Mouse (Mus musculus): ENCODE measurements at regions not wholly inside any gene's neighbourhood (a gene's known extent, or its start where the extent isn't known, plus 50 kb on each side); places are given as distances from the start of the nearest gene placed in this dataset.

DNA sequence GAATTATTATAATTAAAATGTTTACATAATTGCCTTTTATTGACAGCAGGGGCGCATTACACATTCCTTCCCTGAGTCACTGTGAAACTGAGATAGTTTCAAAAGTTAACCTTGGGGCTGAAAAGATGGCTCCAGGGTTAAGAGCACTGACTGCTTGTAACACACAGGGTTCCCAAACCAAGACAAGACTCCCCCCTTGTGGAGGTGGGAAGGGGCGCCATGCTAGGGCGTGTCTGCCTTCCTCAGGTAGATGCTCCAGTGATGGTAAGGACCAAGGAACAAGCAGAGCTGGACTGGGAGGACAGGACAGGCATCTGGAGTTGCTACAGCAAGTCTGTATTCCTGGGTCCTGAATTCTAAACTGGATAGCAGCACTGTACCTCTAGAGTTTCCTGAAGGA, 351.9 kb downstream of the Tbc1d22a start:
- DNase-seq (ENCODE audit: low spot score): no peak

- DNase-seq (ENCODE audit: low spot score): no peak
These were observed 360.1 kb downstream of the Tbc1d22a start for GRCm38 (mm10) chr15:86574311-86574710.

DNA sequence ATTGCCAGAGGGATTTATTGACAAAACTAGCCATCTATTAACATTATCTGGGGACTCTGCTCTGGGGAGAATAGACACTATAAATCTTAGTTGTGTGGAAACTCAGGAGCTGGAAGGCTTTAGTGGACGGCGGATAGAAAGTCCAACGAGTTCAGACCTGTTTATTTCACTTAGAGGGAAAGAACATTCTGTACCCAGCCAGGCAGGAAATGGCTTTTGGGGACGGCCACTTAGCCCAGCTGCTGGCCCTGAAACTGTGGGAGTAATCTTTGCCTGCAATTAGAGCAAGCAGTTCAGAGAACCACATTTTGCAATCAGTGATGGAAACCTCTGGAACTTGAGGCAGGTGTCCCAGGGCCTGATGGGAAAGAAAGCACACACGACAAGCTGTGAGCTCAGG, 362.4 kb downstream of the Tbc1d22a start:
- DNase-seq (ENCODE audit: low spot score): no peak

DNA sequence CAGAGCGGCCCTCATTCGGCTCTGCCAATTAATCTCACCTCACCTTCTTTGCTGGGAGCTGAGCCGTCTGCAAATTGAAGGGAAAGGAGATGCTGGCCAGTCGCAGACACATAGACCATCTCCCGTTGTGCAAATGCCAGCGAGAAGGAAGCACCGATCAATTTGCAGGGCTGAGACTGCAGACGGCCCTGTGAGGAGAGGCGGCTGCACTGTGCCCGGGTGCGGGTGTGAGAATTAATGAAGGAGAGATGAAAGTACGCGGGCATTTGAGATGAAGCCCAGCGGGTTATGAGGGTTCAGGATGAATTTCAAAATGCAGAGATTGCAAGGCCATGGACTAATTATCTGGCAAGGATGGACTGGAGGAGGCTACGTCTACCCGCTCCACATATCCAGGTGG, 364.4 kb downstream of the Tbc1d22a start:
- no peak for DNase-seq (ENCODE audit: low spot score)

DNA sequence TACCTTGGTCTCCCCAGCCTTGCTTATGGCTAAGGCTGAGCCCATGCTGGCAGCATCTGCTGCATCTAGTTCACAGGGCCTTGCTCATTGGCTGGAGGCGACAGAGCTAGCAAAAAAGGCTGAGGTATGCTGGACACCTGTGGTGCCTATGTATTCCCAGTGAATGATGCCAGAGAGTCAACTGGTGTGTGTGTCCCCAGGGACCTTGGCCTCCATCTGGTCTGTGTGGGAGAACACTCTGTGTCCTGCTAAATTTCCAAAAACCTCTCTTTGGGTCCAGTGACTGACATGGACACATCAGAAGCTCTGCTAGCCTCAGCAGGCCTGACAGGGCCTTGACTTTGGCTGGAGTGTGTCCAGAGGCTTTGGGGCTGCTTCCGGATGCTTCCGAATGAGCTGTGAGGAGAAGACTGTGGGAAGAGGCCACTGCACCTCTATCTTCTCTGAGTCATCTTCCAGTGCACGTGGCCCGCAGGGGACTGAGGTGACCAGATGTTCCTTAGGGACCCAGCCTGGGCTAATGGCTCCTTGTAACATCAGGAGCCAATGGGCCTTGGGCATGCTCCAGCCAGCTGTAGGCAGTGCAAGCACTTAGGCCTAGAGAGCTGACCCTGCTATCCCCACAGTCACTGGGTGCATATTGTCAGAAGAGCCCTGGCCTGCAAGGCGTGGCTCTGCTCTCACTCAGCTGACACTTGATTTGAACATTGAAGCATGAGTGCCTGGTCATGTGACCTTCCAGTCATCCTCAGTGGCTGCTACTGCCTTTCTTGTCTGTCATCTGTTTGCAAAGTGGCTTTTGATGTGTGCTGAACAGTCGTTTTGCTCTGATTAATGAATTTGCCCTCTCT, 368.2 kb downstream of the Tbc1d22a start:
- peak; percentile 51 for DNase-seq (ENCODE audit: low spot score)

DNA sequence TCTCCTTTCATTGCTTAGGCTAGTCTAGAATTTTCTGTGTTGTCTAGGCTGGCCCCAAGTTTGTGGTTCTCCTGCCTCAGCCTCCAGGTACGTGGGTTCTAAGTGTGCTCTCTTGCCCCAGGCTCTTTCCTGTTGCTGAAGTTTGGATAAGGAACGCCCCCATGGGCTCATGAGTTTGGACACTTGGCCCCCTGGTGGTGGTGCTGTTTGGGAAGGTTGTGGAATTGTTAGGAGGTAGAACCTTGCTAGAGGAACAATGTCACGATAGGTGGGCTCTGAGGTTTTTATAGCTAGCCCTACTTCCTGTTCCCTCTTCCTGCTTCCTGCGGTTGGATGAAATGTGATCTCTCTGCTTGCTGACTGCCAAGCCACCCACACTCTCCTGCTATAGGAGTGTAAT, 371.5 kb downstream of the Tbc1d22a start:
- no peak for DNase-seq (ENCODE audit: low spot score)

DNA sequence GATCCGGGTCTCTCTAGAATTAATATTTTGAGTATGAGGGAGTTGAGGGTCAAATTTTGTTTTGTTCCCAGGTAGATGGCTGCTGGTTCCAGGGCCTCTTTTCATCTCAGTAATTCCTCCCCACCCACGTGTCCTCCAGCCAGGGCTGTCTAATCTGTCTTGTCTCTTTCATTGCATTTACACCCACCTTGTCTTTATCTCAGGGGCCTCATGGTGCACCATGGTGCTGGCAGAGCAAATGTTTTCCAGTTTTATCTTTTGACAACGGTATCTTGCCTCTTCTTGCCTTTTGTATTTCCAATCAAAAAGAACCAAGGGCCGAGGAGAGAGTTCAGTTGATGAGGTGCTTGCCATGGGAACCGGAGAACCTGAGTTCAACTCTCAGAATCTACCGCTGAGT, 372.9 kb downstream of the Tbc1d22a start:
- no peak for DNase-seq (ENCODE audit: low spot score)

DNA sequence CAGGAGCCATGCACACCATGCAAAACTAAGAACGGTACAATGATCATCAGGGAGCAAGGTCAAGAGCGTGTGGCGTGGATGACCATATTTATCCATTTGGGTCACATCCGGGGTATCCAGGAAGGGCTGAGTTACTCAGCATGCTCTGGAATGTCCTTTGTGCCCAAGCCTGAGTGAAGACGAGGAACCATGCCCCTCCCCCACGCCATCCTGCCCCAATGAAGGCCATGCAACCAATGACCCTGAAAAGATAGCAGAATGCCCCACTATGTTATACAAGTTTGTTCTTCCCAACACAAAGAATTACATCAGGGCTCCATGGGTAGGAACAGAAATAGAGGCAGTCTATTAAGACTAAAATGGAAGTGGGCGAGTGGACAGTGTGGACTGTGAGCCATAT, 375.8 kb downstream of the Tbc1d22a start:
- DNase-seq (ENCODE audit: low spot score): no peak

DNA sequence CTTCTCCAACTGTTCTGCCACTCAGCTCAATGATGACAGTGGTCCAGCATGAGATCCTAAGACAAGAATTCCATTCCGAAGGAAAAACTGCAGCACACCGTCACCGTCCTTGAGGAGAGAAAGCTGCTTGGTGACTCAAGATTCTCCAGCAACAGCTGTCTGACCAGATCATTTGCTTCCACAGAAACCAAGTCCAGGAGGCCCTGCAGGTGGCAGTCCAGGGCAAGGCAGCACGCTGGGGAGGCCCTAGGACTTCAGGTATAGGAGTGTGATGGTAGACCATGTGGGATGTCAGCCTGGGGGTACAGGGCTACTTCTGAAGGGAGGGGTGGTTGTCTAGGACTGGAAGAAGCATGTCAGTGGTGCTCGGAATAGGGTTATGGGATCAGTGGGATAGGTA, 376.6 kb downstream of the Tbc1d22a start:
- no peak for DNase-seq (ENCODE audit: low spot score)

DNA sequence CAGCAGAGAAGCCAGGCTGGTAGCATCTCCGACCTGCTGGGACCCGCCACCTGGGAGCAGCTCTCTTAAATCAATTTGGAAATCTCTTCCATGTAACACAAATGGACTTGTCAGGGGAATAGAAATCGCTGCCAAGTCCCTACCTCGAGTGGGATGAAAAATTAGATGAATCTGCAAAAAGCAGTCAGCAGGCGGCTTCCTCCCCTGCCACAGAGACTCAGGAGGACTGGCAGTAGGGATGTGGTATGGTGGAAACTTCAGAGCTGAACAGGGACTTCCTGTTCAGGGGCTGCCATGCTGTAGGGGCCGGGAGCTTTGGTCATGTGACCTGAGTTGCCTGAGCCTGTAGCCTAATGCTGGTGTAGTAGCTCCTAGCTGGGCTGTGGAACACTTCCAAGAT, 379.1 kb downstream of the Tbc1d22a start:
- peak; percentile 39 for DNase-seq (ENCODE audit: low spot score)

GRCm38 (mm10) chr15:86606411-86606810, 392.2 kb downstream of the Tbc1d22a start:
- DNase-seq (ENCODE audit: low spot score): no peak

DNA sequence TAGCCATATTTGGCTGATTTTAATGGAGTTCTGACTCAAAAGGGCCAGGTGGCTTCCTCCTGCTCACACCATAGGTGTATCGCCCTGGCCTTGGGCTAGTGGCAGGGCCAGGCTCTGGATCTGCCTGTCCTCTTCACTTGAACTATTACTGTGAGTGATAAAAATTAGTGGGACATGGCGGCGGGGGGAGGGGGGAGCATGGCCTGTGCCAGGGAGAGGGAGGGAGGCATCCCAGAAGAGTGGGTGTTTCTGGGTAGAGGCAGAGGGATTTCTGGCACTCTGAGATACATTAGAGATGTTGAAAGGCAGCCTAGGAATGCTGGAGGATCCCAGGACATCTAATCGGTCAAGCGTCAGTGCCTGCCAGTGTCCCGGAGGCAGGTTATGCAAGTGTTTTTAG, 395.4 kb downstream of the Tbc1d22a start:
- no peak for DNase-seq (ENCODE audit: low spot score)

DNA sequence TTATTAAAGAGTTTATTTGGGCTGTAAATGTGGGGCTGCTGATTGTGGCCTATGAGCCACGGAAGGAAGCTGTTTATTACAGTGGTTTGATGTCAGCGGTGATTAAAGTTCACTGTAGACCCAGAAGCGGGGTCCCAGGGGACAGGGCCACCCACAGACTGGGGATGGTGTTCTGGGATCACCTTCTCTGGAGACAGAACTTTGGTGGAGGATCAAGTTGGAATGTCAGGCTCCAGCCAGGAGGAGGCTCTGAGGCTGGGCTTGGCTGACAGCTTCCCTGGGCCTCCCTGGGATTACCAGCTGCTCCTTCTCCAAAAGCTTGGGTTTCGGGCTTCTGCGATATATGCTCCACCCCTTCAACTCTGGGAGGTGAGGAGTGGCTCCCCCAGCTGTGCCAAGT, 417.1 kb downstream of the Tbc1d22a start:
- no peak for DNase-seq (ENCODE audit: low spot score)

DNA sequence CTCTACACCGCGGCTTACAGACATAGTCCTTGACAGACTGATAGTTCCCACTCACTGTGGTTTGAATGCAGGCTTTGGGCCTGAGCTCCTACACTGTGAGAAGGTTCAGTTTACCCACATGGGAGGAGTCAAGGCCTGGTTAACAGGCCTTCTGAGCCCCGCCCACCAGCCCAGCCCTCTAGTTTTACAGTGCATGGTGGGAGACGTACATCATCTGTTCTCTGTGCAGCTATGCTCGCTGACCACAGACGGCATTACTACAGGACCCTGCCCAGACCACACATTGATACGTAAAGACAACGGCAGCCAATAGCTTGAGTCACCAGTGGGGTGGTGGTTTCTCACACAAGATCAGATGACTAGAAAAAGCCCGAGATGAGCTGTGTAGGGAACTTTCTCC, 431.0 kb downstream of the Tbc1d22a start:
- DNase-seq (ENCODE audit: low spot score): no peak

DNA sequence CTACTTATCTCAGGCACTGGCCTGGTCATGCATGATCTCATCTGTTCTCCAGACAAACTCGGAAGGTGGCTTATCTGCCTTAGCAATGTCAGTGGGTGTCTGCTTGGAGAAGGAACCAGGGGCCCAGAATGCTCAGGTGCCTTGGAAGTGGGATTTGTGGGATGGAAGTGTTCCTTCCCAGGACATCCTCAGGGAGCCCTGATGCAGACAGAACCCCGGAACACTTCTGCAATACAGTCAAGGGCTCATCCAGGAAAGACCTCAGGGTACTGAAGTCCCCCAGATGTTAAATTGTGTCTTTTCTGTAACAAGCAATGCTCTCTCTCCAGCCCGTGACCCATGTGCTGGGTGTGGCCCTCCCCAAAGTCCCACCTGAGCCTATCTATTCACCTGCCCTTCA, 433.9 kb downstream of the Tbc1d22a start:
- DNase-seq (ENCODE audit: low spot score): no peak

GRCm38 (mm10) chr15:86673096-86673520, 458.8 kb downstream of the Tbc1d22a start:
- no peak for DNase-seq (ENCODE audit: low spot score)

GRCm38 (mm10) chr15:86677016-86677415, 462.8 kb downstream of the Tbc1d22a start:
- no peak for DNase-seq (ENCODE audit: low spot score)

DNA sequence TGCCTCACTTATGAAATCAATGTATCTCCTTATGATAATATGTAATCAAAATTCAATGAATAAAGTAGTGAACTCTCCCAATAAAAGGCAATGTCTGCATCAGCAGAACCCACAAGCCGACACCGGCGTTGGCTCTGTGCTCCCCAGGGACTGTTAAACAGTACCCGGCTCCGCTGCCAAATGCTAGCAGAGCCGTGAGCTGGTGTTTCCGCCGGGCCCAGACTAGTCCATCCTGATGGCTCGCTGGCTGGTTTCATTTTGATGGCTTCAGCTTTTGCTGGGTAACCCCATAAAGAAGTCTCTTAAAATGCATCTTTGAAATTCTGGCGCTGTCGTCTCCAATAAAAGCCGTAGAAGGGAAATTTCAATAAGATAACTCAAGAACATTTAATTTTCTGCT, 468.8 kb downstream of the Tbc1d22a start:
- DNase-seq (ENCODE audit: low spot score): peak; percentile 16

DNA sequence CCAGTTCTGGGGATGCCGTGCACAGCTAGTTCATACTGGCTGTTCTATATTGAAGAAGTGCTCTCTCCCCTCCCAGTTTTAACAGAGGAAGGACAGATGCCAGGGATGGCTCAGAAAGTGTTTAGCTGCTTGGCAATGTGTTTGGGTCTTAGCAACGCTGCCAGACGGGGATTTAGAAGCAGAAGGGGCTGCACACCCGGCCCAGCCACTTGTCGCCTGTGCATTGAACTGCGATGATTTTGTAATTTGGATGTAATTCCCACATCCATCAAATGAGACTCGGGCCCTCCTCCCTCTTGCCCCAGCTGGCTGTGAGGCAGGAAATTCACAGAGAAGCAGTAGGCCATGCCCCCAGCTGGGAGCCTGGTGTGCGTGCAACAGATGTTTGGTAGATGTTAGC, 475.4 kb downstream of the Tbc1d22a start:
- no peak for DNase-seq (ENCODE audit: low spot score)

DNA sequence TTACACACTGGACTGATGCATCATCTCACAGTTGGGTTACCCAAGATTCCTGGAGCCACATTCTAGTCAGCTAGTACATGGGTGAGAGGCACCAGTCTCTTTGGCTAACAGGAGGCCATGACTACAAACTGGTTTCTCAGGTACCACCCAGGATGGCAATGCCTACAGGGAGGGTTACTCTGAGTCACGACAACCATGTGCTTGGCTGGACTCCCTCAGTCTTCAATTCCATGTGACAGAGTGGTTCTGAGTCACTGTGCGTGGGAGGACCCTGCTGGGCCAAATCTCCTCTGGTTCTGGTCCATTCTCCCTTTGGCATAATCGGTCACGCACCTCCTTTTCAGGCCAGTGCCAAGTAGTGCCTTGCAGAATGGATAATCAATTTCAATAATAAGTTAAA, 482.5 kb downstream of the Tbc1d22a start:
- DNase-seq (ENCODE audit: low spot score): no peak

GRCm38 (mm10) chr15:86710429-86710828, 496.2 kb downstream of the Tbc1d22a start:
- no peak for DNase-seq (ENCODE audit: low spot score)

DNA sequence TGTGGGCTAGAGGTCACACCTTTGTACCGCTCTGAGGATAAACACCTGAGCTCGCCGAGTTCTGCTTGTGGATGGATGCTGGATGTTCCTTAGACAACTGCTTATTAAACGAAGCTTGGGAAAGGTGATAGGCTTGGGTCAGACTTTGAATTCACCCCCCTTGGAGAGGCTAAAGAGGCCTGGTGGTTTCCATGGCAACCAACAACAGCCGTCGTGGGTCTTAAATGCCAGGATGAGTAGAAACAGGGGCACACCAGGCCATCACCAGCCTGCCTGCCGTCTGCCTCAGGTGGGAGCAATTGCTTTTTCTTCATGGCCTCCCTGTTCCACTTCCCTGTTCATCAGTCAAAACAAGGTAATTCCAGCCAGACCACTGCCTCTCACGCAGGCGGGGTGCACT, 504.1 kb downstream of the Tbc1d22a start:
- no peak for DNase-seq (ENCODE audit: low spot score)

DNA sequence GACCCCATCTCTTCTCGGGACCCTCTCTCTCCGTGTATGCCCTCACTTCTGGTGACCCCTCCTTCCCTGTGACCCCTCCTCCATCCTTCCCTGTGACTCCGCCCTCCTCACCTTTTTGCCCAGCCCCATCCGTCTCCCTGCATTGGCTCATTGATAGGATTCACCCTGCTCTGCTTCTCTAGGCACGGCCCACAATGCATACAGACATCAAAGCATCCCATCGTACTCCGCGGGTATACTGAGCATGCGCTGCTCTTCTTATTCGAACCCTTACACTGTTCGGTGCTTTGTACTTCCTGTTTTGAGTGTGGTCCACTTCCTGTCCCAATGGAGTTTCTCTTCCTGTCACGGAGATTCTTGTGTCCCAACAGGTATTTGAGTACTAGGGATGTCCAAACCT, 504.8 kb downstream of the Tbc1d22a start:
- DNase-seq (ENCODE audit: low spot score): no peak

- DNase-seq (ENCODE audit: low spot score): no peak
These were observed 506.9 kb downstream of the Tbc1d22a start for GRCm38 (mm10) chr15:86721131-86721530.
